Mouse (Mus musculus) intestine, embryonic 15.5 days (tissue): Measurements from ENCODE around the gene Cers2. TPM values are rescaled to one million over a fixed set of nuclear protein-coding genes. Genes with fewer than 3 reads are reported as not detected.

Experiments
- ATAC-seq: fragments of 200-750 bp; cut with Nextera tagmentation; 2 replicates; pipeline ENCODE4 v1.8.0; 2017; ENCODE audit warnings: moderate TSS enrichment, moderate library complexity
- H3K27ac ChIP-seq: fragments of 300-500 bp; sonication (generic); 2 replicates; pipeline ENCODE4 v1.5.1; 2015; ENCODE audit warnings: mild to moderate bottlenecking, inconsistent platforms
- H3K27me3 ChIP-seq: fragments of 300-500 bp; sonication (generic); replicated peaks from 2 replicates; pipeline ENCODE4 v1.6.1; 2015; ENCODE audit warnings: inconsistent platforms
- H3K36me3 ChIP-seq: fragments of 300-500 bp; sonication (generic); 2 replicates; pipeline ENCODE4 v1.6.1; 2015; ENCODE audit warnings: inconsistent platforms
- H3K4me1 ChIP-seq: fragments of 300-500 bp; sonication (generic); replicated peaks from 2 replicates; pipeline ENCODE4 v1.6.1; 2015; ENCODE audit warnings: inconsistent platforms
- H3K4me2 ChIP-seq: fragments of 300-500 bp; sonication (generic); replicated peaks from 2 replicates; pipeline ENCODE4 v1.6.1; 2015; ENCODE audit warnings: mild to moderate bottlenecking, inconsistent platforms
- H3K4me3 ChIP-seq: fragments of 300-500 bp; sonication (generic); replicated peaks from 2 replicates; pipeline ENCODE4 v1.5.1; 2015; ENCODE audit warnings: inconsistent platforms
- H3K9ac ChIP-seq: fragments of 300-500 bp; sonication (generic); 2 replicates; pipeline ENCODE4 v1.6.1; 2015; ENCODE audit warnings: inconsistent platforms
- H3K9me3 ChIP-seq: fragments of 300-500 bp; sonication (generic); 2 replicates; pipeline ENCODE4 v1.6.1; 2016; ENCODE audit warnings: inconsistent platforms
- WGBS: fragments of 180-500 bp; shearing (Covaris S2); methylation state at CpG from one replicate; pipeline ENCODE4 v1.1.7; 2015; 5-methylcytosine and 5-hydroxymethylcytosine counted together
- polyA plus RNA-seq: library from polyadenylated mRNA; unstranded; fragments of >200 nt; fragmentation: Nextera tagmentation; extraction: Ambion mirVana; gene quantifications from 2 replicates; pipeline ENCODE4 v1.2.1, GENCODE M21; 2015

Gene Cers2
- polyA plus RNA-seq, 1 experiment from 2014 or later, result 146 TPM

GRCm38 (mm10) chr3:95292899-95293298 lies 21.7 kb upstream of the Cers2 start:
- WGBS, result 92% methylated on average over 2 of the region's 2 CpGs
- no peak overlapping the region for H3K9ac ChIP-seq
- peaks cover 18% of the 10 kb centered on the region for H3K36me3 ChIP-seq
- H3K4me1 ChIP-seq, result peaks cover 15% of the 10 kb centered on the region; the same call in 1 of the 2 replicates
- H3K27ac ChIP-seq, result no peak overlapping the region
- H3K27me3 ChIP-seq, result no peaks in the 10 kb centered on the region
- no peak overlapping the region for H3K4me2 ChIP-seq
- no peaks in the 10 kb centered on the region for H3K9me3 ChIP-seq
- H3K4me3 ChIP-seq, result no peak overlapping the region
- ATAC-seq, result no peak

DNA sequence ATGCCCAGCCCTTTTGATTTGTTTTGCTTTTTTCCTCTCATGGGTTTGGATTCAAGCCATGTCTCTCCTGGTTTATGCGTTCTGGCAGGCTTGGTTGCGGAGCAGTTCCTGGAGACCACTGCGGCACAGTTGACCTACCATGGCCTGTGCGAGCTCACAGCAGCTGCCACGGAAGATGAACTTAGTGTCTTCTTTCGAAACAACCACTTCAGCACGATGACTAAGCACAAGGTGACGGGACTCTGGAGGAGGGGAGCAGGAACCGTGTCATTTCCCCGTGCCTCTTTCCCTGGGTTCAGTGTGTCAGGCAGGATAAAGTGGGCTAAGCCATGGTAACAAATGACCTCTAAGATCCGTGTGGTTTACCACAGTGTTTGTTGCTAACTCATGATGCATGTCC lies 21.1 kb upstream of the Cers2 start:
- Histone ChIP-seq H3K9me3 (no peaks in the 10 kb centered on the region), H3K27me3 (no peaks in the 10 kb centered on the region), H3K36me3 (peaks cover 15% of the 10 kb centered on the region), H3K4me1 (peaks cover 15% of the 10 kb centered on the region; the same call in 1 of the 2 replicates), H3K4me3 (no peak overlapping the region), H3K9ac (no peak overlapping the region), H3K27ac (no peak overlapping the region), H3K4me2 (no peak overlapping the region)
- ATAC-seq, result no peak
- 71% methylated on average over 11 of the region's 11 CpGs for whole genome bisulfite sequencing

DNA sequence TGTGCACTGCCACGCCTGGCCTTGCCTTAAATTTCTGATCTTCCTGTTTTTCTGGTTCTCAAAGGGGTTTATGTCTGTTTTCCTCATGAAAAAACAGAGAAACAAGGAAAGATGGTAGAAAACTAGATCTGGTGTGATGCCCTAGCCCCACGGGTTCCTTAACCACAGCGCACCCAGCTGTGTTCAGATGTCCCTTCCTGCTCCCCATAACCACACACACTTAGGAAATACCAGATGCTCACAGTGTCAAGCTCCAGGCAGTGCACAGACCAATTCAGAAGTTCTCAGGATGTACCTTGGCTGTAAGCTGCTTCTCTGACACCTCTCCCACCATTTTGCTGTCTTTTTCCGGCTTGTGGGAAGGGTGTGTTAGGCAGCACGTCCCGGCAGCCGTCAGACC lies 20.3 kb upstream of the Cers2 start:
- H3K27ac ChIP-seq, result no peak overlapping the region
- H3K4me1 ChIP-seq, result peaks cover 15% of the 10 kb centered on the region; the same call in 1 of the 2 replicates
- H3K9me3 ChIP-seq, result no peaks in the 10 kb centered on the region
- no peak overlapping the region for H3K4me3 ChIP-seq
- no peaks in the 10 kb centered on the region for H3K27me3 ChIP-seq
- 82% methylated on average over 7 of the region's 7 CpGs for WGBS
- H3K36me3 ChIP-seq, result peaks cover 13% of the 10 kb centered on the region; the same call in 1 of the 2 replicates
- H3K9ac ChIP-seq, result no peak overlapping the region
- no peak for ATAC-seq
- no peak overlapping the region for H3K4me2 ChIP-seq

DNA sequence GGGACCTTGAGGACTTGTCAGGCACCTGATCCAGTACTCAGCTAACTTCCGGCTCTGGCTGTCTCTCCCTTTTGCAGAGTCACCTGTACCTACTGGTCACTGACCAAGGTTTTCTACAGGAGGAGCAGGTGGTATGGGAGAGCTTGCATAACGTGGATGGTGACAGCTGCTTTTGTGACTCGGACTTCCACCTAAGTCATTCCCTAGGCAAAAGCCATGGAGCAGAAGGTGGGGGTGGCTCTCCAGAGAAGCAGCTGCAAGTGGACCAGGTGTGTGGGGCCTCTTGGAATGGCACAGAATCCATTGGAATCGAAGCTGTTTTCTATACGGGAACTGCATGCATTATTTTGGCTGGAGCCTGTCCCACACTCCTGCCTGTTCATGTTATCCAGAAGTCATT lies 19.9 kb upstream of the Cers2 start:
- Histone ChIP-seq H3K9ac (no peak overlapping the region), H3K27me3 (no peaks in the 10 kb centered on the region), H3K4me3 (no peak overlapping the region), H3K9me3 (no peaks in the 10 kb centered on the region), H3K4me2 (no peak overlapping the region), H3K36me3 (peaks cover 13% of the 10 kb centered on the region; the same call in 1 of the 2 replicates), H3K27ac (no peak overlapping the region), H3K4me1 (peaks cover 15% of the 10 kb centered on the region; the same call in 1 of the 2 replicates)
- ATAC-seq, result no peak
- WGBS, result 86% methylated on average over 5 of the region's 5 CpGs

GRCm38 (mm10) chr3:95295321-95296102 lies 19.1 kb upstream of the Cers2 start:
- WGBS, result 73% methylated on average over 11 of the region's 11 CpGs
- H3K9ac ChIP-seq, result no peak overlapping the region
- no peak overlapping the region for H3K4me3 ChIP-seq
- H3K9me3 ChIP-seq, result no peaks in the 10 kb centered on the region
- H3K4me1 ChIP-seq, result 0 out of 2 replicates have a peak, but pooled peaks cover 15% of the 10 kb centered on the region
- no peaks in the 10 kb centered on the region for H3K27me3 ChIP-seq
- H3K36me3 ChIP-seq, result peaks cover 13% of the 10 kb centered on the region; the same call in 1 of the 2 replicates
- H3K4me2 ChIP-seq, result no peak overlapping the region
- ATAC-seq, result no peak
- no peak overlapping the region for H3K27ac ChIP-seq

DNA sequence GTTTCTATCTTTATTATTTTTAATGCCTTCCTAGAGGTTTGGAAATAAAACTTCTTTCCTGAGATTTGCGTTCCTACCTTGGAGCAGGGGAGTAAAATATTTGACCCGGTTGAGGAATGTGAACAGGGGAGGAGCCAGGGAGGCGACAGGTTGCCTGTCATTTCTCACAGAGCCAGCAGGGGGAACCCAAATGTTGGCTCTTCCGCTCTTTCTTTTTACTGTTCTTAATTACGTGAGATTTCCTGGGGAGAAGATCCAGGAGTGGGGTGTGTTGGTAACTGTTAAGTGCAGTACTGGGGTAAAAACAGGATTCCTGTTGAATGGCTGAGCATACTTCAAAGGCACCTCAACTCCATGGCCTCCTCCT lies 18.5 kb upstream of the Cers2 start:
- H3K36me3 ChIP-seq, result peaks cover 13% of the 10 kb centered on the region; the same call in 1 of the 2 replicates
- 11% methylated on average over 5 of the region's 5 CpGs for WGBS
- H3K4me3 ChIP-seq, result no peak overlapping the region
- no peak overlapping the region for H3K4me2 ChIP-seq
- no peaks in the 10 kb centered on the region for H3K27me3 ChIP-seq
- ATAC-seq, result no peak
- no peaks in the 10 kb centered on the region for H3K9me3 ChIP-seq
- H3K4me1 ChIP-seq, result 0 out of 2 replicates have a peak, but pooled peaks cover 14% of the 10 kb centered on the region
- H3K9ac ChIP-seq, result no peak overlapping the region
- no peak overlapping the region for H3K27ac ChIP-seq

GRCm38 (mm10) chr3:95298018-95298417 lies 16.6 kb upstream of the Cers2 start:
- no peak overlapping the region for H3K27ac ChIP-seq

GRCm38 (mm10) chr3:95301204-95301796 lies 13.3 kb upstream of the Cers2 start:
- Histone ChIP-seq H3K4me1 (0 out of 2 replicates have a peak, but pooled peaks cover 2% of the 10 kb centered on the region), H3K36me3 (no peaks in the 10 kb centered on the region), H3K4me2 (no peak overlapping the region), H3K4me3 (no peak overlapping the region), H3K9me3 (no peaks in the 10 kb centered on the region), H3K27me3 (no peaks in the 10 kb centered on the region), H3K27ac (no peak overlapping the region), H3K9ac (no peak overlapping the region)
- peak; percentile 42; the same call in 1 of the 2 replicates for ATAC-seq
- WGBS, result 81% methylated on average over 3 of the region's 3 CpGs

More at GRCm38 (mm10) chr3:95298018-95298417, 16.6 kb upstream of the Cers2 start:
- Histone ChIP-seq H3K4me1 (0 out of 2 replicates have a peak, but pooled peaks cover 10% of the 10 kb centered on the region), H3K9me3 (no peaks in the 10 kb centered on the region), H3K9ac (no peak overlapping the region), H3K4me2 (no peak overlapping the region), H3K27me3 (no peaks in the 10 kb centered on the region), H3K4me3 (no peak overlapping the region), H3K36me3 (peaks cover 13% of the 10 kb centered on the region; the same call in 1 of the 2 replicates)
- 71% methylated on average over 7 of the region's 7 CpGs for WGBS
- peak; percentile 77 for ATAC-seq

GRCm38 (mm10) chr3:95306244-95306643 lies 8.3 kb upstream of the Cers2 start:
- no peak for ATAC-seq
- no peak overlapping the region for H3K27ac ChIP-seq
- H3K9ac ChIP-seq, result no peak overlapping the region
- no peaks in the 10 kb centered on the region for H3K9me3 ChIP-seq
- 58% methylated on average over 4 of the region's 4 CpGs for WGBS
- no peaks in the 10 kb centered on the region for H3K4me1 ChIP-seq
- H3K36me3 ChIP-seq, result no peaks in the 10 kb centered on the region
- H3K27me3 ChIP-seq, result no peaks in the 10 kb centered on the region
- H3K4me3 ChIP-seq, result no peak overlapping the region
- no peak overlapping the region for H3K4me2 ChIP-seq

DNA sequence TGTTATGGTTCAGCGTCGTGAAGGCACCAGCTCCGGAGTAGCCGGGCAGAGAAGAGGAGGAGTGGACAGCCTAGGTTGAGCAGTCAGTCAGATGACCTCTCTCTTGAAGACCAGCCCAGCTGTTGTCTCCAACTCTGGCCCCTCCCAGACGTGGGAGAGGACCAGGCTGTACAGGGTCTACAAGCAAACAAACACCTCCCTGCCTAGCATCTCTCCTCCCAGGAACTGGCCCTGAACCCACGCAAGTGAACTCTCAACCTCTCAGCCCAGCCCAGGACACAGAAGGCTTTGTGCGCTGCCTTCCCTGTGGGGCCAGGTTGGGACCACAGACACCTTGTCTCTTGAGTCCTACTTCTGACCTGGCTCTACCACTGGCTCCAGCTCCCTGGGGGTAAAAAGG lies 7.5 kb upstream of the Cers2 start, which contains the start of gene Anxa9:
Gene Anxa9 (minus strand): TSS at position 77 of the 400 bp plus-strand sequence.
- no peak within 1 kb of the TSS for H3K4me2 ChIP-seq
- no peaks in the 10 kb centered on the region for H3K4me1 ChIP-seq
- peak; percentile 11; the same call in 1 of the 2 replicates for ATAC-seq
- H3K9ac ChIP-seq, result no peak within 1 kb of the TSS
- no peaks in the 10 kb centered on the region for H3K9me3 ChIP-seq
- H3K36me3 ChIP-seq, result no peaks in the 10 kb centered on the region
- H3K4me3 ChIP-seq, result no peak within 1 kb of the TSS
- WGBS, result 48% methylated on average over 7 of the region's 7 CpGs
- H3K27ac ChIP-seq, result no peak within 1 kb of the TSS
- no peaks in the 10 kb centered on the region for H3K27me3 ChIP-seq

- H3K27me3 ChIP-seq, result no peaks in the 10 kb centered on the region
- no peak overlapping the region for H3K4me2 ChIP-seq
- H3K4me3 ChIP-seq, result no peak overlapping the region
- no peaks in the 10 kb centered on the region for H3K9me3 ChIP-seq
- peaks cover 4% of the 10 kb centered on the region; the same call in 1 of the 2 replicates for H3K4me1 ChIP-seq
- WGBS, result 56% methylated on average over 3 of the region's 3 CpGs
- ATAC-seq, result no peak
- no peak overlapping the region for H3K9ac ChIP-seq
- no peak overlapping the region for H3K27ac ChIP-seq
- H3K36me3 ChIP-seq, result no peaks in the 10 kb centered on the region
Measured at GRCm38 (mm10) chr3:95310496-95310895, 4.1 kb upstream of the Cers2 start.

DNA sequence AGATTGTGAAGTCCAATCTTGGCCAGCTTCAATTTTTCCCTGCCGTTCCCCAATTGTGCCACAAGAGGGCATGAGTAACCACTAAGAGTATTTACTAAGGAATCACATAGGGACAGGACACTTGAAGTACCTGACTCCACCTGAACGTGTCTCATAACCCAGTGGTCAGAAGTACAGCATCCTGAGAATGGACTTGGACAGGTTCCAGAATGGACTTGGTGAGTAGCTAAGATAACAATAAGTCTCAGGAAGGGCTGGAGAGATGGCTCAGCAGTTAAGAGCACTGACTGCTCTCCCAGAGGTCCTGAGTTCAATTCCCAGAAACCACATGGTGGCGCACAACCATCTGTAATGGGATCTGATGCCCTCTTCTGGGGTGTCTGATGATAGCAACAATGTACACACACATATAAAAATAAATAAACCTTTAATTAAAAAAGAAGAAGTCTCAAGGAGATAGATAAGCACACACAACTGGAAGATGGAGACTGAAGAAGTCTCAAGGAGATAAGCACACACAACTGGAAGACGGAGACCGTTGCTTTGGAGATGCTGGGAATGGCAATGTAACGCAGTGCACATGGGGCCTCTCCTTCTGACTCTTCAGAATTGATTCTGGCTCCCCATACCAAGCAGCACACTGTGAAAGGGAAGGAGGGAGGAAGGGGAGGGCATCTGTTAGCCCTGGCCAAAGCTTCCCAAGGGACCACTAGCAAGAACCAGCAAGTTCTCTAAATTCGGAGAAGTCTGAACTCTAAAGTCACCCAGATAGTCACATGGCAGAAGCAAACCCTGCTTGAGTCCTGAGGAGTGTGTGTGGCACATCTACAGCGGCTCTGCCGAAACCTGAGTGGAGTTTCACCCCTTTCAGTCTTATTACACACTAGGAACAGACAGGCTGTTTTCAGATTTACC lies 3.4 kb upstream of the Cers2 start:
- no peak overlapping the region for H3K27ac ChIP-seq
- H3K9ac ChIP-seq, result no peak overlapping the region
- peaks cover 9% of the 10 kb centered on the region; the same call in 1 of the 2 replicates for H3K4me1 ChIP-seq
- H3K4me2 ChIP-seq, result no peak overlapping the region
- no peaks in the 10 kb centered on the region for H3K27me3 ChIP-seq
- H3K9me3 ChIP-seq, result no peaks in the 10 kb centered on the region
- WGBS, result 66% methylated on average over 9 of the region's 9 CpGs
- no peak for ATAC-seq
- H3K36me3 ChIP-seq, result no peaks in the 10 kb centered on the region
- H3K4me3 ChIP-seq, result no peak overlapping the region
